Mouse (Mus musculus) thymus, adult 2 months (tissue): ENCODE measurements around the gene Sestd1. TPM values are rescaled to one million over a fixed set of nuclear protein-coding genes. Genes with fewer than 3 reads are reported as not detected.

Source experiments
- DNase-seq: peaks from one replicate; pipeline ENCODE4 v3.0.0; 2021
- H3K27ac ChIP-seq: fragments of 200-500 bp; 2 replicates; pipeline ENCODE4 v1.5.1; 2012; ENCODE audit warnings: low read length, control low read depth; ENCODE audit not compliant: control insufficient read depth, insufficient read depth
- H3K27me3 ChIP-seq: fragments of 200-500 bp; 2 replicates; pipeline ENCODE4 v1.6.1; 2012; ENCODE audit warnings: mild to moderate bottlenecking, low read length, moderate library complexity, mixed read lengths; ENCODE audit not compliant: control insufficient read depth, insufficient read depth
- H3K36me3 ChIP-seq: fragments of 200-500 bp; 2 replicates; pipeline ENCODE4 v1.6.1; 2012; ENCODE audit warnings: mild to moderate bottlenecking, low read length, moderate library complexity; ENCODE audit not compliant: control insufficient read depth, insufficient read depth
- H3K4me1 ChIP-seq: fragments of 200-500 bp; replicated peaks from 2 replicates; pipeline ENCODE4 v1.6.1; 2012; ENCODE audit warnings: low read length; ENCODE audit not compliant: control insufficient read depth, insufficient read depth
- H3K4me3 ChIP-seq: fragments of 200-500 bp; 2 replicates; pipeline ENCODE4 v1.5.1; 2012; ENCODE audit warnings: mild to moderate bottlenecking, low read length, control low read depth, moderate library complexity; ENCODE audit not compliant: control insufficient read depth, insufficient read depth
- CTCF ChIP-seq: fragments of 200-500 bp; IDR thresholded peaks from 2 replicates; pipeline ENCODE4 v1.5.1; 2012; ENCODE audit warnings: mild to moderate bottlenecking, control low read depth, low read length, moderate library complexity, borderline replicate concordance; ENCODE audit not compliant: control insufficient read depth, poor library complexity, insufficient read depth; ENCODE audit errors: extremely low read depth
- POLR2A ChIP-seq: fragments of 200-500 bp; IDR thresholded peaks from 2 replicates; pipeline ENCODE4 v1.6.1; 2012; ENCODE audit warnings: mild to moderate bottlenecking, low read length, control low read depth, moderate library complexity; ENCODE audit not compliant: control insufficient read depth, poor library complexity, insufficient read depth; ENCODE audit errors: extremely low read depth
- WGBS: fragments of 180-500 bp; shearing (Covaris S2); methylation state at CpG from one replicate; pipeline ENCODE4 v1.1.7; 2018; 5-methylcytosine and 5-hydroxymethylcytosine counted together
- polyA plus RNA-seq: library from polyadenylated mRNA; depleted of rRNA; stranded (reverse); fragments of >200 nt; gene quantifications from 2 replicates; pipeline ENCODE4 v1.2.3, GENCODE M21; 2012; rRNA removed

The Sestd1 gene
- 9.4 and 9.7 TPM in 2 replicates for polyA plus RNA-seq

DNA sequence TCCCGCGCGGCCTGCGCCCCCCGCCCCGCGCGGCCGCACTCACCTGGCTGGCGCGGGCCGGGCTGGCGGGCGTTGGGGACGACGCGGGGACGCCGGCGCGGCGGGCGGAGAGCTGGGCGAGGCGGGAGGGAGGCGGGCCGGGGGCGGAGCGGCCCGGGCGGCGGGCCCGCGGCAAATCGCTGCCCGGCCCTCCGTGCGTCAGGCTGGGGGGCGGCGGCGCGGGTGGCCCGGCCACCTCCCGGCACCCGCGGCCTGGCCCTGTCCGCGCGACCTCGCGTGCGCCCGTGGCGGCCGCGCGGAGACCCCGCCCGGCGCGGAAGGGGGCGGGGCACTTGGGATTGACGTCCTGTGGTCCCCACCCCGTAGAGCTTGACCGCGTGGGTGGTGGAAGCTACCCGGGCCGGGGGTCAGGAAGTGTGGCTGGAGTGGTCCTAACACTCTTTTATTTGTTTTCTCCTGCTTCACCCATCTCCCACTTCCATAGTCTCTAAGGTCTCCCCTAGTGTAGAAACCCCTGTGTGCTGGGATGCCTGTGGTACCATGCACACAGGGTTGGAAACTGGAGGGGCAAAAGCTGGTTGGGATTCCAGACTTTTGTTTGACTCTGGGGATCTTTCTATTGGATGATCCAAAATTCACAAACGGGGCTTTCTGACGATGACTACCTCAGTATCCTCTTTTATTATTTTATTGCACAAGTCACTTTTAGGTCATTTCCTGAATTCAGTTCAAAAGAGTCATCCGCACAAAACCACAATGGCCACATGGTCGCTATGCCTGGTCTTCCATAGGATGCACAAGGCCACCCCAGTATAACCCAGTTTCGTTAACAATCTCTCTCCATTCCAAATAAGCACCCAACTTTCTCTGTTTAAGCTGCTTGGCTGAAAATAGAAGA, at the start of gene Sestd1:
Sestd1 (minus strand) TSS at position 81 of the 898 bp plus-strand sequence.
- Histone ChIP-seq H3K36me3 (no peaks in the 10 kb centered on the region), H3K4me3 (peak within 1 kb of the TSS; percentile 66), H3K27me3 (no peaks in the 10 kb centered on the region), H3K4me1 (peaks cover 9% of the 10 kb centered on the region), H3K27ac (no peak within 1 kb of the TSS)
- WGBS, result 6% methylated on average over 66 of the region's 73 CpGs
- DNase-seq, result peak; percentile 38
- TF ChIP-seq CTCF, result no peak
- TF ChIP-seq POLR2A, result no peak

DNA sequence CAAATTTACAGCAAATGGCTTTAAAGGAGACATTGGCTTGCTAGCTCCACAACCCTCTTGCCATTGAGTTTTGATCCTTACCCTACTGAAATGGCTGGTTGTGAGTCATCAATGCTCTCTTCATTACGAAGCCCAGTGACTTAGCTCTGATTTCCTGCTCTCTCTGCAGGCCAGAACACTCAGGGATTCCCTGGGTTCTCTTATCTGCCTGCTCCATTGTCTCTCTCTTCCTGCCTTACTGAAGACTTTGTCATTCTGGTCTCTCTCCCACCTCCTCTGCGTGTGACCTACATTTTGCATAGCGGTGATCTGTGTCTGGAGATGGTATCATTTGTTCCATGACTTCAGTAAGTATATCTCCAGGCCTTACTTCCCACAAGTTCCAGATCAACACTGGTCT, 46.9 kb upstream of the Sestd1 start:
- Histone ChIP-seq H3K27me3 (no peaks in the 10 kb centered on the region), H3K4me1 (no peaks in the 10 kb centered on the region), H3K4me3 (no peak overlapping the region), H3K36me3 (no peaks in the 10 kb centered on the region), H3K27ac (no peak overlapping the region)
- DNase-seq, result no peak
- WGBS, result 93% methylated on average over 3 of the region's 3 CpGs
- TF ChIP-seq CTCF (no peak), POLR2A (no peak)

- Histone ChIP-seq H3K36me3 (no peaks in the 10 kb centered on the region), H3K4me3 (no peak overlapping the region), H3K27me3 (no peaks in the 10 kb centered on the region), H3K4me1 (no peaks in the 10 kb centered on the region), H3K27ac (no peak overlapping the region)
- TF ChIP-seq CTCF (no peak), POLR2A (no peak)
- 73% methylated on average over 6 of the region's 6 CpGs for WGBS
- DNase-seq, result no peak
These were observed 43.3 kb upstream of the Sestd1 start for GRCm38 (mm10) chr2:77323739-77324138.

DNA sequence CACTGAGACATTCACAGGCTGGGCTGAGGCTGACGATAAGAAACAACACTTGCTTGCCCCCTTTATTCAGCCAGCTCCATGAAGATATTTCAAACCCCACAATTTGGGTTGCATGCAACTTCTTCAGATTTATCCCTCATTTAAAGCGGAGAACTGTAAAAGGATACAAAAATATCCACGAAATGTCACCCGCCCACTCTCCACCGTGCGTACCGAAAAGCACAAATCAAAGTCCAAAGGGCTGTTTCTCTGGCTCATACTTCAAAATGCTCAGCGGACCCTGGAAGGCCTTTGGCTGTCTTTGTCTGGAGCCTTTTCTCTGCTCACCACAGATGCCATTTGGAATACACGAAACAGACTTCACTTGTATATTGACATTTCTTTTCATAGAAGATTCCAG, 42.8 kb upstream of the Sestd1 start:
- TF ChIP-seq CTCF, result no peak
- no peak for TF ChIP-seq POLR2A
- Histone ChIP-seq H3K27me3 (no peaks in the 10 kb centered on the region), H3K27ac (no peak overlapping the region), H3K36me3 (no peaks in the 10 kb centered on the region), H3K4me1 (no peaks in the 10 kb centered on the region), H3K4me3 (no peak overlapping the region)
- no peak for DNase-seq
- WGBS, result 93% methylated on average over 9 of the region's 9 CpGs

DNA sequence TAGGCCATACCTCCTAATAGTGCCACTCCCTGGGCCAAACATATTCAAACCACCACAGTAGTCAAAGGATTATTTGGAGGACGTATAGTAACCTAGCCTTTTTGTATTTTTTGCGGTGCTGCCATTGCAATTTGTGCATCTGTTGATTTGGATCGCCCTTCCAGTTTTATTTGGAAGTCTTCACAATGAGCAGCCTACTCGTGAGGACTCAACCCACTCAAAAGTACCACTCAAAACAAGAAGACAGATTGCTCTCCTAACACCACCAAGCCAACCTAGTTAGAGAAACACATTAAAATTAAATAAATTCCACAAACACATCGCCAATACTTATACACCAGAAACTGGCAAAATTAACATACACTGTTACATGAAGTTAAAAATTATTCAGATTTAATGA, 38.8 kb upstream of the Sestd1 start:
- WGBS, result 98% methylated on average over 5 of the region's 5 CpGs
- H3K27ac ChIP-seq, result no peak overlapping the region

DNA sequence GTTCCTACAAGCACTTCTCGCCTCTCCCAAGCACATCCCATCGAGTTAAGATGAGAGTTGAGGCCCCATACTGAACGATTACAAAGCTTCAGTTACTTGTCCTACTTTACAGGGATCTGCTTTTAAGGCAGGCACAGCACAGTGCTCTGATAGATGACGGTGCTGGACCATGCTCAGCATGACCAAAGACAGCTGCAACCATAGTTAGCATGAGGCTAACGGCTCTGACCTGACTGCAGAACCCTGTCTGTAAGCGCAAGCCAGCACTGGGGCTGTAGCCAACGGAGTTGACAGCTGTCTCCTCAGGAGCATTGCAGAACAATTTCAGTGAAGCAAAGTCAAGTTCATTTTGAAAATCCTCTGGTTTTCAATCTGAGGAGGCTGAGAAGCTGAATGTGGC, 36.6 kb upstream of the Sestd1 start:
- DNase-seq, result no peak
- TF ChIP-seq POLR2A (no peak), CTCF (no peak)
- H3K27ac ChIP-seq, result no peak overlapping the region
- no peaks in the 10 kb centered on the region for H3K27me3 ChIP-seq
- WGBS, result 76% methylated on average over 7 of the region's 7 CpGs
- no peaks in the 10 kb centered on the region for H3K4me1 ChIP-seq
- no peaks in the 10 kb centered on the region for H3K36me3 ChIP-seq
- H3K4me3 ChIP-seq, result no peak overlapping the region

More for the DNA sequence above, 38.8 kb upstream of the Sestd1 start:
- H3K36me3 ChIP-seq, result no peaks in the 10 kb centered on the region
- no peaks in the 10 kb centered on the region for H3K4me1 ChIP-seq
- no peak for DNase-seq
- no peak overlapping the region for H3K4me3 ChIP-seq
- TF ChIP-seq POLR2A (no peak), CTCF (no peak)
- no peaks in the 10 kb centered on the region for H3K27me3 ChIP-seq

GRCm38 (mm10) chr2:77313846-77314245, 33.5 kb upstream of the Sestd1 start:
- Histone ChIP-seq H3K27me3 (no peaks in the 10 kb centered on the region), H3K27ac (no peak overlapping the region), H3K4me1 (peaks cover 5% of the 10 kb centered on the region; the same call in 1 of the 2 replicates), H3K36me3 (no peaks in the 10 kb centered on the region), H3K4me3 (no peak overlapping the region)
- no peak for DNase-seq
- TF ChIP-seq CTCF (no peak), POLR2A (no peak)
- 96% methylated on average over 10 of the region's 10 CpGs for WGBS
